33 mouse cellular contexts compared by ENCODE assay signal in the genomic region with DNA sequence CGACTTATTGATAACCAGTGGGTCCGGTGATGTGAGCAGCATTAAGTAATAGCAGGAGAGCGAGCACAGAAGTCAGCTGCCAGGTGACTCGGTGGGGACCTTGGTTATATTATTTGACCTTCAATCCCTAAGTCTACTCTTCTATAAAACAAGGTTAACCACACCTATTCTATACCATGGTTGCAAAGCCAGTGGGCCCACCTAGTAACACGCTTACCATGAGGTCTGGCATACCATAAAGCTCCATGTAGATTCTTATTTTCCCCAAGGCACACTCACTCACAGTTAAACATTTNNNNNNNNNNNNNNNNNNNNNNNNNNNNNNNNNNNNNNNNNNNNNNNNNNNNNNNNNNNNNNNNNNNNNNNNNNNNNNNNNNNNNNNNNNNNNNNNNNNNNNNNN.
A peak's percentile ranks its signal among the peaks of the same experiment; 100 is the strongest.
DNase-seq lines count a peak whose midpoint lies in the region; ATAC-seq and TF ChIP-seq lines count a peak whose summit lies in the region.
"Had no signal": no experiment of that assay in that cellular context is flagged by ENCODE, and none has a peak within 500 bp of the region (broad histone marks: within the 10 kb centered on the region; RNA-seq: fewer than 3 reads in every experiment).

No protein-coding gene starts in this region.

- no peak for TF ChIP-seq EP300 in stomach, postnatal 0 days (optimal IDR thresholded peaks at IDR 0.05)

- no peaks in the 10 kb centered on the region for H3K36me3 ChIP-seq in kidney, embryonic 14.5 days (ENCODE audit: control insufficient read depth, insufficient read depth, low read length)
- no peaks in the 10 kb centered on the region for H3K36me3 ChIP-seq in kidney, embryonic 15.5 days
- H3K36me3 ChIP-seq in stomach, postnatal 0 days (ENCODE audit: control insufficient read depth, insufficient read depth, low read length): no peaks in the 10 kb centered on the region
- H3K36me3 ChIP-seq: embryonic facial prominence, embryonic 10.5 days; embryonic facial prominence, embryonic 13.5 days; forebrain, embryonic 12.5 days; forebrain, embryonic 15.5 days; G1E; heart, embryonic 12.5 days; heart, embryonic 15.5 days; hindbrain, embryonic 10.5 days had no signal

- H3K4me1 ChIP-seq in kidney, embryonic 14.5 days (ENCODE audit: control insufficient read depth, insufficient read depth, low read length): 0 out of 2 replicates have a peak, but pooled peaks cover 4% of the 10 kb centered on the region
- peaks cover 6% of the 10 kb centered on the region; the same call in 1 of the 2 replicates for H3K4me1 ChIP-seq in kidney, embryonic 15.5 days
- H3K4me1 ChIP-seq in stomach, postnatal 0 days (replicated peaks; ENCODE audit: control insufficient read depth, insufficient read depth): no peaks in the 10 kb centered on the region
- H3K4me1 ChIP-seq: embryonic facial prominence, embryonic 10.5 days; forebrain, embryonic 12.5 days; forebrain, embryonic 15.5 days; heart, embryonic 15.5 days had no signal

- H3K27ac ChIP-seq in kidney, embryonic 14.5 days (ENCODE audit: low read depth, low read length): no peak overlapping the region; the same call in 1 of the 2 replicates
- H3K27ac ChIP-seq in kidney, embryonic 15.5 days: peak overlapping the region; percentile 70
- H3K27ac ChIP-seq in stomach, postnatal 0 days (replicated peaks): no peak overlapping the region
- H3K27ac ChIP-seq: embryonic facial prominence, embryonic 10.5 days; embryonic facial prominence, embryonic 13.5 days; forebrain, embryonic 12.5 days; forebrain, embryonic 15.5 days; heart, embryonic 15.5 days; hindbrain, embryonic 10.5 days; hindbrain, embryonic 14.5 days; hindbrain, postnatal 0 days had no signal

- H3K4me3 ChIP-seq in kidney, embryonic 14.5 days (ENCODE audit: low read length): no peak overlapping the region
- H3K4me3 ChIP-seq in kidney, embryonic 15.5 days (replicated peaks): no peak overlapping the region
- H3K4me3 ChIP-seq in stomach, postnatal 0 days (ENCODE audit: low read depth, low read length): no peak overlapping the region
- H3K4me3 ChIP-seq: embryonic facial prominence, embryonic 10.5 days; embryonic facial prominence, embryonic 13.5 days; erythroblast, embryonic 14.5 days; forebrain, embryonic 12.5 days; forebrain, embryonic 15.5 days; heart, embryonic 12.5 days; heart, embryonic 15.5 days; hindbrain, embryonic 10.5 days had no signal

- no peak for TF ChIP-seq CTCF in stomach, postnatal 0 days (IDR thresholded peaks at IDR 0.05; ENCODE audit: low read depth)

- H3K9me3 ChIP-seq in kidney, embryonic 14.5 days (ENCODE audit: control insufficient read depth, low read length): no peaks in the 10 kb centered on the region
- no peaks in the 10 kb centered on the region for H3K9me3 ChIP-seq in kidney, embryonic 15.5 days (replicated peaks)
- H3K9me3 ChIP-seq in stomach, postnatal 0 days (ENCODE audit: control insufficient read depth, low read length): no peaks in the 10 kb centered on the region
- H3K9me3 ChIP-seq: embryonic facial prominence, embryonic 10.5 days; embryonic facial prominence, embryonic 13.5 days; forebrain, embryonic 12.5 days; forebrain, embryonic 15.5 days; heart, embryonic 12.5 days; heart, embryonic 15.5 days had no signal

- H3K4me2 ChIP-seq in kidney, embryonic 14.5 days (replicated peaks; ENCODE audit: low read depth, low read length): no peak overlapping the region
- no peak overlapping the region for H3K4me2 ChIP-seq in kidney, embryonic 15.5 days
- H3K4me2 ChIP-seq in stomach, postnatal 0 days (replicated peaks; ENCODE audit: low read depth): no peak overlapping the region
- H3K4me2 ChIP-seq: embryonic facial prominence, embryonic 13.5 days; forebrain, embryonic 12.5 days; forebrain, embryonic 15.5 days; heart, embryonic 12.5 days; heart, embryonic 15.5 days; hindbrain, embryonic 14.5 days had no signal

- H3K27me3 ChIP-seq in kidney, embryonic 14.5 days (ENCODE audit: control insufficient read depth, insufficient read depth, low read length): no peaks in the 10 kb centered on the region
- no peaks in the 10 kb centered on the region for H3K27me3 ChIP-seq in kidney, embryonic 15.5 days
- H3K27me3 ChIP-seq in stomach, postnatal 0 days (ENCODE audit: control insufficient read depth, insufficient read depth, low read length): no peaks in the 10 kb centered on the region
- H3K27me3 ChIP-seq: CH12.LX; embryonic facial prominence, embryonic 13.5 days; forebrain, embryonic 12.5 days; forebrain, embryonic 15.5 days; heart, embryonic 12.5 days; heart, embryonic 15.5 days; Patski had no signal

- 74% methylated on average over 5 of the region's 5 CpGs for WGBS in kidney, embryonic 14.5 days
- 79% methylated on average over 5 of the region's 5 CpGs for WGBS in kidney, embryonic 15.5 days
- 80% methylated on average over 5 of the region's 5 CpGs for WGBS in stomach, postnatal 0 days

- ATAC-seq in kidney, embryonic 14.5 days (ENCODE audit: low FRiP score, low TSS enrichment): no peak
- ATAC-seq in kidney, embryonic 15.5 days (replicated peaks; ENCODE audit: low FRiP score): 0 out of 2 replicates have a peak, but pooled peaks have one; percentile 40
- no peak for ATAC-seq in stomach, postnatal 0 days (ENCODE audit: low FRiP score, low TSS enrichment)
- ATAC-seq: forebrain, embryonic 15.5 days; hindbrain, postnatal 0 days; Patski had no signal

- no peak overlapping the region for H3K9ac ChIP-seq in kidney, embryonic 14.5 days (ENCODE audit: low read depth, low read length)
- H3K9ac ChIP-seq in kidney, embryonic 15.5 days: no peak overlapping the region
- no peak overlapping the region for H3K9ac ChIP-seq in stomach, postnatal 0 days (ENCODE audit: low read length)
- H3K9ac ChIP-seq: embryonic facial prominence, embryonic 13.5 days; forebrain, embryonic 12.5 days; forebrain, embryonic 15.5 days; heart, embryonic 12.5 days; heart, embryonic 15.5 days; hindbrain, embryonic 14.5 days had no signal

- DNase-seq in kidney, adult 11 months: peak; percentile 28
- DNase-seq in kidney, postnatal 4 days: no peak
- DNase-seq in kidney, adult 9 months: peak; percentile 39
- DNase-seq in kidney, postnatal 14 days: peak; percentile 26
- DNase-seq in adrenal gland, adult (ENCODE audit: inconsistent age in 2 of 2, low spot score in 1 of 2): no peak
- DNase-seq in stomach, postnatal 0 days (ENCODE audit: low spot score): no peak
- DNase-seq: adrenal gland, adult 2 months; adrenal gland, postnatal 14 days; B cell, adult 2 months; cerebellum, adult 11-12 months; cerebellum, adult 8-10 months; cerebellum, postnatal 10 days; cerebellum, postnatal 36 days; embryo, embryonic 11 days; gastrocnemius, postnatal 10 days; gastrocnemius, postnatal 36 days; heart, postnatal 10 days; heart, postnatal 36 days had no signal

Comparison
In these comparisons a context has a peak if more than half of its experiments do, and no peak if none do; other contexts are left out.
1. DNase-seq: peak in kidney, adult 11 months (single experiment), kidney, adult 9 months (single experiment) and kidney, postnatal 14 days (single experiment); none in kidney, postnatal 4 days (0 of 2), adrenal gland, adult (0 of 2) and stomach, postnatal 0 days (single experiment).